Mouse (Mus musculus) thymus, adult 2 months (tissue): ENCODE results near the gene Mfsd4b5.

Experiments
- CTCF ChIP-seq: fragments of 200-500 bp; IDR thresholded peaks from 2 replicates; pipeline ENCODE4 v1.5.1; 2012; ENCODE audit warnings: mild to moderate bottlenecking, control low read depth, low read length, moderate library complexity, borderline replicate concordance; ENCODE audit not compliant: control insufficient read depth, poor library complexity, insufficient read depth; ENCODE audit errors: extremely low read depth
- POLR2A ChIP-seq: fragments of 200-500 bp; IDR thresholded peaks from 2 replicates; pipeline ENCODE4 v1.6.1; 2012; ENCODE audit warnings: mild to moderate bottlenecking, low read length, control low read depth, moderate library complexity; ENCODE audit not compliant: control insufficient read depth, poor library complexity, insufficient read depth; ENCODE audit errors: extremely low read depth

GRCm38 (mm10) chr10:39912616-39913015 lies 73.8 kb downstream of the Mfsd4b5 start:
- TF ChIP-seq POLR2A: no peak
- TF ChIP-seq CTCF: no peak
